Comparison of ENCODE assay signal across 8 mouse cellular contexts in genomic region chr9:15939594-15939993, GRCm38 (mm10).
A peak's percentile ranks its signal among the peaks of the same experiment; 100 is the strongest.
DNase-seq lines count a peak whose midpoint lies in the region; ATAC-seq and TF ChIP-seq lines count a peak whose summit lies in the region.

No protein-coding gene starts in this region.

- H3K36me3 ChIP-seq in heart, postnatal 0 days (replicated peaks; ENCODE audit: control insufficient read depth, insufficient read depth, low read length), result no peaks in the 10 kb centered on the region
- H3K36me3 ChIP-seq in midbrain, embryonic 14.5 days (ENCODE audit: control insufficient read depth, insufficient read depth, low read length), result peaks cover 7% of the 10 kb centered on the region
- peaks cover 2% of the 10 kb centered on the region; the same call in 1 of the 2 replicates for H3K36me3 ChIP-seq in midbrain, embryonic 16.5 days (ENCODE audit: control insufficient read depth, insufficient read depth, low read length)

- TF ChIP-seq CTCF in heart, postnatal 0 days (IDR thresholded peaks at IDR 0.05; ENCODE audit: low read depth), result peak; percentile 41

- intact Hi-C loops in heart, postnatal 10 days (cut with DNase I), result no loop called here

- H3K4me3 ChIP-seq in heart, postnatal 0 days (ENCODE audit: low read depth, low read length), result no peak overlapping the region
- H3K4me3 ChIP-seq in midbrain, embryonic 14.5 days (replicated peaks; ENCODE audit: low read depth, low read length), result no peak overlapping the region
- no peak overlapping the region for H3K4me3 ChIP-seq in midbrain, embryonic 16.5 days (ENCODE audit: low read depth, low read length)

- H3K4me1 ChIP-seq in heart, postnatal 0 days (ENCODE audit: control insufficient read depth, insufficient read depth), result no peaks in the 10 kb centered on the region
- no peaks in the 10 kb centered on the region for H3K4me1 ChIP-seq in midbrain, embryonic 14.5 days (ENCODE audit: control insufficient read depth, insufficient read depth, low read length)
- H3K4me1 ChIP-seq in midbrain, embryonic 16.5 days (ENCODE audit: control insufficient read depth, insufficient read depth, low read length), result no peaks in the 10 kb centered on the region

- no peak overlapping the region for H3K9ac ChIP-seq in heart, postnatal 0 days (replicated peaks; ENCODE audit: low read depth, low read length)
- no peak overlapping the region for H3K9ac ChIP-seq in midbrain, embryonic 14.5 days (replicated peaks; ENCODE audit: low read length)
- no peak overlapping the region for H3K9ac ChIP-seq in midbrain, embryonic 16.5 days (ENCODE audit: low read depth, low read length)

- no peak for ATAC-seq in heart, postnatal 0 days (ENCODE audit: insufficient read depth, low read depth)
- ATAC-seq in midbrain, embryonic 14.5 days (ENCODE audit: low FRiP score, low TSS enrichment), result no peak
- ATAC-seq in midbrain, embryonic 16.5 days, result no peak
- ATAC-seq in erythroid progenitor cell, adult 5-6 weeks (replicated peaks; ENCODE audit: low FRiP score, poor library complexity, severe bottlenecking), result no peak

- DNase-seq in heart, postnatal 0 days (ENCODE audit: low spot score), result no peak
- DNase-seq in heart, postnatal 10 days, result no peak
- peak; percentile 42 for DNase-seq in midbrain, embryonic 14.5 days
- peak; percentile 23 for DNase-seq in c-Kit-positive CD71-negative TER-119-negative erythroid progenitor cells, embryonic 14.5 days (ENCODE audit: low read depth)
- DNase-seq in retina, embryonic 14.5 days (ENCODE audit: low spot score), result peak; percentile 56
- DNase-seq in yolk sac, embryonic 10.5 days (ENCODE audit: low spot score), result no peak

- no peak for TF ChIP-seq EP300 in heart, postnatal 0 days (IDR thresholded peaks at IDR 0.05; ENCODE audit: low read depth)

- H3K27ac ChIP-seq in heart, postnatal 0 days (ENCODE audit: low read depth), result no peak overlapping the region
- no peak overlapping the region for H3K27ac ChIP-seq in midbrain, embryonic 14.5 days (replicated peaks; ENCODE audit: low read depth, low read length)
- no peak overlapping the region for H3K27ac ChIP-seq in midbrain, embryonic 16.5 days (ENCODE audit: low read length)

- H3K27me3 ChIP-seq in heart, postnatal 0 days (ENCODE audit: control insufficient read depth, insufficient read depth, low read length), result no peaks in the 10 kb centered on the region
- H3K27me3 ChIP-seq in midbrain, embryonic 14.5 days (ENCODE audit: control insufficient read depth, insufficient read depth, low read length), result no peaks in the 10 kb centered on the region
- H3K27me3 ChIP-seq in midbrain, embryonic 16.5 days (ENCODE audit: control insufficient read depth, insufficient read depth, low read depth, low read length), result no peaks in the 10 kb centered on the region

- no peaks in the 10 kb centered on the region for H3K9me3 ChIP-seq in heart, postnatal 0 days (replicated peaks; ENCODE audit: control insufficient read depth, low read length)
- H3K9me3 ChIP-seq in midbrain, embryonic 14.5 days (ENCODE audit: control insufficient read depth, low read length), result no peaks in the 10 kb centered on the region
- H3K9me3 ChIP-seq in midbrain, embryonic 16.5 days (replicated peaks; ENCODE audit: control insufficient read depth, low read length, poor library complexity, severe bottlenecking), result no peaks in the 10 kb centered on the region

- WGBS in heart, postnatal 0 days, result 36% methylated on average over 2 of the region's 2 CpGs
- 43% methylated on average over 2 of the region's 2 CpGs for WGBS in midbrain, embryonic 14.5 days
- WGBS in midbrain, embryonic 16.5 days, result 39% methylated on average over 2 of the region's 2 CpGs

- no peak overlapping the region for H3K4me2 ChIP-seq in heart, postnatal 0 days (ENCODE audit: low read depth, low read length)
- no peak overlapping the region for H3K4me2 ChIP-seq in midbrain, embryonic 14.5 days (ENCODE audit: low read length)
- H3K4me2 ChIP-seq in midbrain, embryonic 16.5 days (ENCODE audit: low read length), result no peak overlapping the region

Comparison
In these comparisons a context has a peak if more than half of its experiments do, and no peak if none do; other contexts are left out.
1. DNase-seq: peak in midbrain, embryonic 14.5 days (single experiment), c-Kit-positive CD71-negative TER-119-negative erythroid progenitor cells, embryonic 14.5 days (single experiment) and retina, embryonic 14.5 days (single experiment); none in heart, postnatal 0 days (single experiment), heart, postnatal 10 days (0 of 2) and yolk sac, embryonic 10.5 days (single experiment).